Mouse (Mus musculus) megakaryocyte, embryonic 14.5 days (primary cell): ENCODE results near the gene Nfix. TPM values are rescaled to one million over a fixed set of nuclear protein-coding genes. Genes with fewer than 3 reads are reported as not detected.
A peak's percentile ranks its signal among the peaks of the same experiment; 100 is the strongest.

Source experiments
- H3K27me3 ChIP-seq: replicated peaks from 2 replicates; pipeline ENCODE3; 2012; ENCODE audit warnings: inconsistent platforms
- H3K36me3 ChIP-seq: replicated peaks from 2 replicates; pipeline ENCODE3; 2012; ENCODE audit warnings: low read length, inconsistent platforms, mixed read lengths
- H3K4me1 ChIP-seq: 2 replicates; pipeline ENCODE4 v1.6.1; 2012; ENCODE audit warnings: inconsistent platforms
- H3K4me3 ChIP-seq: replicated peaks from 2 replicates; pipeline ENCODE3; 2012; ENCODE audit warnings: moderate library complexity, mild to moderate bottlenecking, inconsistent platforms
- H3K9me3 ChIP-seq: 2 replicates; pipeline ENCODE4 v1.6.1; 2012; ENCODE audit warnings: inconsistent platforms
- FLI1 ChIP-seq: IDR thresholded peaks from 2 replicates; pipeline ENCODE4 v1.6.1; 2012; ENCODE audit warnings: low read length, inconsistent platforms, mixed read lengths
- GATA1 ChIP-seq: IDR thresholded peaks from 3 replicates; pipeline ENCODE4 v1.6.1; 2012; ENCODE audit warnings: mixed read lengths, low read length, inconsistent platforms, borderline replicate concordance
- polyA plus RNA-seq: library from polyadenylated mRNA; stranded (reverse); fragments of >175 nt; gene quantifications from 2 replicates; pipeline ENCODE4 v1.2.3, GENCODE M21; 2012; ENCODE audit warnings: low replicate concordance; ENCODE audit not compliant: insufficient read depth

Gene Nfix
- polyA plus RNA-seq, 1 experiment: 18.4 TPM

DNA sequence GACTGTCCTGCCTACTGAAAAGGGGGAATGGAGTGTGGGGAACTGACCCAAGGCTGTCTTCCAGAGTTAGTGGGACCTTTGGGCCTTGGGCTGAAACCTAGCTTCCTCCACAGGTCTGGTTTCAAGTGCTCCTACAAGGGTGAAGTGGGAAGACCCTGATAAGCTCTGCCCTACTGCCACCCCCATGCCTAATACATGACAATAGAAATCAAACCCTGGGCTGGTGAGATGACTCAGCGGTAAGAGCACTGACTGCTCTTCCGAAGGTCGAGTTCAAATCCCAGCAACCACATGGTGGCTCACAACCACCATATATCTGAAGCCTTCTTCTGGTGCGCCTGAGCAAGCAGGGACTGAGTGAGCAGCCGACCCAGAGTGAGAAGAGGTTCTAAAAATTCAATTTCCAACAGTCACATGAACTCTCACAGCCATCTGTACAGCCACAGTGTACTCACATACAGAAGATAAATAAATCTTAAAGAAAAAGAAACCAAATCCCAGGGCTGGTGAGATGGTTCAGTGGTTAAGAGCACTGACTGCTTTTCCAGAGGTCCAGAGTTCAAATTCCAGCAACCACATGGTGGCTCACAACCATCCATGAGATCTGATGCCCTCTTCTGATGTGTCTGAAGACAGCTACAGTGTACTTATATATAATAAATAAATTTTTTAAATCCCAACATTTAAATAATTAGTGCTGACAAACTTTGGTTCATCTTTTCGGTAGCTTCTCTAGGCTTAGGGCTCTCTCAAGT lies 131.2 kb downstream of the Nfix start:
- Histone ChIP-seq H3K27me3 (no peaks in the 10 kb centered on the region), H3K36me3 (peaks cover 51% of the 10 kb centered on the region), H3K4me1 (peaks cover 43% of the 10 kb centered on the region), H3K4me3 (no peak overlapping the region), H3K9me3 (no peaks in the 10 kb centered on the region)
- TF ChIP-seq FLI1: no peak
- TF ChIP-seq GATA1: no peak

DNA sequence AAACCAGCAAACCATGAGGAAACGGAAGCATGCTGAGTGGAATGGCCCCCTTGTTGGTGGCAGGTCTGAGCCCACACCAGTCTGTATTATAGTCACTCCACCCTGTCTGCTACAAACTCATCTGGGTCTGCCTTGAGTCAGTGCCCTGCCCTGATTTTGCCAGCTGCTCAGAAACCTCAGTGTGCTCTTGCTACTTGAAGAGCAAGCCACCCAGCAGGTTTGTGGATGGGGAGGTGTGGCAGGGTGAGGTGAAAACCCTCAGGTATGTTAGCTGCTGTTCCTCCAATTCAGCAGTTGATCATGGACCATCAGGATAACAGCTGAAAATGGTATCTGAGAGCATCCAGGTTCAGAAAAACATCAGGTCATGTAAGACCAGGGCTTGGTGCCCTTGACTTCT lies 132.1 kb downstream of the Nfix start:
- no peak for TF ChIP-seq FLI1
- no peak for TF ChIP-seq GATA1
- no peaks in the 10 kb centered on the region for H3K9me3 ChIP-seq
- H3K27me3 ChIP-seq: no peaks in the 10 kb centered on the region
- H3K4me1 ChIP-seq: peaks cover 47% of the 10 kb centered on the region
- peaks cover 43% of the 10 kb centered on the region for H3K36me3 ChIP-seq
- no peak overlapping the region for H3K4me3 ChIP-seq

GRCm38 (mm10) chr8:84665385-84665893 lies 134.7 kb downstream of the Nfix start:
- H3K36me3 ChIP-seq: peaks cover 27% of the 10 kb centered on the region
- H3K4me3 ChIP-seq: peak overlapping the region; percentile 100
- no peaks in the 10 kb centered on the region for H3K9me3 ChIP-seq
- TF ChIP-seq GATA1 (no peak), FLI1 (no peak)
- H3K27me3 ChIP-seq: no peaks in the 10 kb centered on the region
- peaks cover 49% of the 10 kb centered on the region for H3K4me1 ChIP-seq

- H3K9me3 ChIP-seq: no peaks in the 10 kb centered on the region
- peaks cover 21% of the 10 kb centered on the region for H3K36me3 ChIP-seq
- TF ChIP-seq GATA1: no peak
- TF ChIP-seq FLI1: no peak
- H3K4me3 ChIP-seq: peak overlapping the region; percentile 100
- peaks cover 53% of the 10 kb centered on the region for H3K4me1 ChIP-seq
- H3K27me3 ChIP-seq: no peaks in the 10 kb centered on the region
Observed at GRCm38 (mm10) chr8:84664566-84665384, 135.4 kb downstream of the Nfix start.

DNA sequence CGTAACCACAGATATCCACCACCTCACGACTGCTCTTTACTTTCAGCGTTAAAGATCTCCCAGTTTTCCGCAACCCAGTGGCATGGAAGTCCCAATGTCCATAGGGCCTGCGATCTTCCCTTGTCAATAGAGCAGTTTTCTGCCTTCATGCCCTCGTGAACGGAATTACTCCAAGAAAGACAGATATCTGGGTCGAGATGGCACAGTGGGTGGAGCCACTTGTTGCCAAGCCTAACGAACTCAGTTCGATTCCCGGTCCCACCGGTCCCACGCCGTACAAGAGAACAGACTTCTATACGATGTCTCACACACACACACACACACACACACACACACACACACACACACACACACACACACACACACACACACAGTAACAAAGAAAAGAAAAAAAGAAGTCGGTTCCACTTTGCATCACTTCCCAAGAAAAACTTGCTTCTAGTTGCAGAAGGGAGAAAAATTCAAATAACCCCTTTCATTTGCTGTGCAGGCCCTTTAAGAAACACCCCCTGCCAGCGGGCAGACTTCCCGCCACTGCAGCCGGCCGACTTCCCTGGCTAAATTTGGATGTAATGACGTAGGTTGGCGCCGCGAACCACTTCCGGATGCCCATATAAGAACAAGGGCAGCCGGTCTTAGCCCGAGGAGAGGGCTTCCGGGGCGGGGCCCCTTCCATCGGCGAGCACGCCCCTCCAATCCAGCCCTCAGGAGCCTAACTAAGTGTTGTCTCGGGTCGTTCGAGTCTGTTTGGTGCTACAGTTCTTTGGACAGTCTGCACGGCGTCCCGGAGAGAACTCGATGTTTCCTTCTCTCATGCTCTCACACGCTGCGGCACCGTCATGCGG lies 136.4 kb downstream of the Nfix start:
- H3K36me3 ChIP-seq: peaks cover 17% of the 10 kb centered on the region
- no peaks in the 10 kb centered on the region for H3K27me3 ChIP-seq
- H3K4me3 ChIP-seq: peak overlapping the region; percentile 100
- H3K9me3 ChIP-seq: no peaks in the 10 kb centered on the region
- peaks cover 61% of the 10 kb centered on the region for H3K4me1 ChIP-seq
- peak; percentile 92 for TF ChIP-seq FLI1
- TF ChIP-seq GATA1: no peak

GRCm38 (mm10) chr8:84662581-84663065 lies 137.5 kb downstream of the Nfix start, which contains the start of gene Ier2:
Ier2 (minus strand) TSS chr8:84662852.
- TF ChIP-seq FLI1 (no peak), GATA1 (no peak)
- Histone ChIP-seq H3K9me3 (no peaks in the 10 kb centered on the region), H3K27me3 (no peaks in the 10 kb centered on the region), H3K36me3 (peaks cover 7% of the 10 kb centered on the region), H3K4me1 (peaks cover 57% of the 10 kb centered on the region), H3K4me3 (peak within 1 kb of the TSS; percentile 100)

DNA sequence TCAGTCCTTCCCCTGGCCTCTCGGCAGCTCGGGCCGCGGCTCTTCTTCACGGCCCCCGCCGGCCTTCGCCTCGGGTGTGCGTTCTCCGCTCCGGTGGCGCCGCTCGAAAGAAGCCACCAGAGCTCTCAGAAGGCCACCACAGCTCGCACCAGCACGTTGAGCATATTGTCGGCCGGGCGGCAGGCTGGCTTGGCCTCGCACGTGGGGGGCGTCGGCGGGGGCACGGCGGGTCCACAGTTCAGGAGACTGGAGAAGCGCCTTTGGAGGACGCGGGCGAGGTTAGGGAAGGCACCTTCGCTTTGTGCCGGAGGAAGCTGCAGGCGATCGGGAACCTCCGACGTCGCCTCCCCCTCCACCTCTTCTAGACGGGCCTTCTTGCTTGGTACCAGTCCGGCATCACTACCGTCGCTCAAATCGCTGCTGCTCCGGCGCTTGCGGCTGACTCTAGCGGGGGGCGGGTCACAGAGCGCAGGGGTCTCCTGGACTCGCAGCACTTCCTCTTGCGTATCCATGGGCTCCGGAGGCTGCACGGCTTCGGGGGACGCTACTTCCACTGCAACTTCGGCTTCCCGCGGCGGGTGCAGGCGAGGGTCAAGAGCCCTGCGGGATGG lies 138.1 kb downstream of the Nfix start:
- H3K4me1 ChIP-seq: peaks cover 62% of the 10 kb centered on the region
- H3K27me3 ChIP-seq: no peaks in the 10 kb centered on the region

DNA sequence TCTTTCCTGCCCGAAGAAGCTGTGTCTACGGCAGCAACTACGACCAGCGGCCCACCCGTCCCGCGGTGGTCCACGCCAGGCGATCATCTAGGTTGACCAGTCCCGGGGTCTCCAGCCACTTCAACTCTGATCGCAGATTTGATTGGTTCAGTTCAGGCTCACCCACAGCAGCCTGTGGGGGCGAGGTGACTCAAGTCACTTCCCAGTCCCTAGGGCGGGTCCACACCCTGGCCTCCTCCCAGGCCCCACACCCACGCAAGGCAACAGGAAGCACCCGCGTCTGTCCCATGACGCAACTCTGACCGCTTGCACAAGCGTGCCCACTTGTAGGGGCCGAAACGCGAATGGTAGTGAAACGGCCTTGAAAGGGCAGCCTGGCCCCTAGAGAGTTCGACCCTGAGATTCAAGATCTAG lies 138.7 kb downstream of the Nfix start:
- TF ChIP-seq FLI1 (no peak), GATA1 (no peak)
- Histone ChIP-seq H3K4me1 (peaks cover 62% of the 10 kb centered on the region), H3K36me3 (no peaks in the 10 kb centered on the region), H3K9me3 (no peaks in the 10 kb centered on the region), H3K4me3 (peak overlapping the region; percentile 100), H3K27me3 (no peaks in the 10 kb centered on the region)

More for the DNA sequence above, 138.1 kb downstream of the Nfix start:
- peak overlapping the region; percentile 100 for H3K4me3 ChIP-seq
- H3K36me3 ChIP-seq: peaks cover 4% of the 10 kb centered on the region
- TF ChIP-seq FLI1: no peak
- TF ChIP-seq GATA1: no peak
- H3K9me3 ChIP-seq: no peaks in the 10 kb centered on the region

DNA sequence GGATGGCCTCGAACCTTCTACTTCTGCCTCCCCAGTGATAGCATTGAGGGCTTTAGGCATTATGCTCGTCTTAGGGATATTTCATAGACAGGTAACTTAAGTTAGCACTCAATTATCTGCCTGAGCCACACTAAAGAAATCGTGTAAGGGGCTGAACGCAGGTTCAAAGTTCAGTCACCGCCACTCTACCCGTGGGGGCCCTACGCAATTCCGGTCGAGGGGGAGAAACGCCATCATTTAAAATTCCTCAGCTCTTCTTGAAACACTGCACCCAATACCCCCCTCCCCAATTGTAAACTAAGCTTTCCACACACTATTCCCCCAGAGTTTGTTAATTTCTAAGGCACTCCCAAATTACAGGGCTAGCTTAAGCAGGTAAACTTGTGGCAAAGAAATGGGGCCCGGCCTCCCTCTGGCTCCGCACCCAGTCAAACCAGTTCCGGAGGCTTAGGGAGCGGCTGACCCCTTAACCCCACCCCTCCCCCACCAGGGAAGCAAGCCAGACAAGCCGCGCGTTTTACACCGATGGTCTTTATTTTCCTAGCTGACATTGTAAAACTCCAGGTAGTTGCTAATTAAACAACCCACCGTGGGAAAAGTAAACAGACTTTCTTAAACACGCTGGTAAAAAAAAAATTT lies 139.2 kb downstream of the Nfix start:
- Histone ChIP-seq H3K4me1 (peaks cover 62% of the 10 kb centered on the region), H3K4me3 (peak overlapping the region; percentile 100), H3K27me3 (no peaks in the 10 kb centered on the region), H3K9me3 (no peaks in the 10 kb centered on the region), H3K36me3 (no peaks in the 10 kb centered on the region)
- TF ChIP-seq FLI1 (no peak), GATA1 (no peak)
